Mouse (Mus musculus) neural tube, embryonic 11.5 days (tissue): ENCODE data around the gene Stx8. TPM values are rescaled to one million over a fixed set of nuclear protein-coding genes. Genes with fewer than 3 reads are reported as not detected.

Source experiments
- ATAC-seq: fragments of 200-750 bp; cut with Nextera tagmentation; 2 replicates; pipeline ENCODE4 v1.8.0; 2017; ENCODE audit warnings: moderate number of reproducible peaks, mild to moderate bottlenecking, moderate TSS enrichment, moderate library complexity; ENCODE audit not compliant: insufficient read depth, low FRiP score, low TSS enrichment
- DNase-seq: peaks from one replicate; pipeline ENCODE4 v3.0.0-alpha.2; 2015; ENCODE audit warnings: low spot score
- H3K27ac ChIP-seq: fragments of 300-500 bp; sonication (generic); 2 replicates; pipeline ENCODE4 v1.5.1; 2014; ENCODE audit warnings: low read depth, mild to moderate bottlenecking, low read length
- H3K27me3 ChIP-seq: fragments of 300-500 bp; sonication (generic); 2 replicates; pipeline ENCODE4 v1.6.1; 2014; ENCODE audit warnings: mild to moderate bottlenecking, low read length, mixed read lengths; ENCODE audit not compliant: control insufficient read depth, insufficient read depth
- H3K36me3 ChIP-seq: fragments of 300-500 bp; sonication (generic); 2 replicates; pipeline ENCODE4 v1.6.1; 2014; ENCODE audit warnings: mild to moderate bottlenecking, low read length, moderate library complexity, mixed read lengths; ENCODE audit not compliant: control insufficient read depth, insufficient read depth
- H3K4me1 ChIP-seq: fragments of 300-500 bp; sonication (generic); 2 replicates; pipeline ENCODE4 v1.6.1; 2014; ENCODE audit warnings: low read length, mixed read lengths; ENCODE audit not compliant: control insufficient read depth, insufficient read depth
- H3K4me2 ChIP-seq: fragments of 300-500 bp; sonication (generic); 2 replicates; pipeline ENCODE4 v1.6.1; 2014; ENCODE audit warnings: low read depth, mild to moderate bottlenecking, moderate library complexity
- H3K4me3 ChIP-seq: fragments of 300-500 bp; sonication (generic); 2 replicates; pipeline ENCODE4 v1.5.1; 2014; ENCODE audit warnings: low read depth, low read length
- H3K9ac ChIP-seq: fragments of 300-500 bp; sonication (generic); 2 replicates; pipeline ENCODE4 v1.6.1; 2014; ENCODE audit warnings: mild to moderate bottlenecking, low read length
- H3K9me3 ChIP-seq: fragments of 300-500 bp; sonication (generic); 2 replicates; pipeline ENCODE4 v1.6.1; 2016; ENCODE audit warnings: low read length; ENCODE audit not compliant: control insufficient read depth
- WGBS: fragments of 180-500 bp; shearing (Covaris S2); extraction: QIAGEN DNeasy Blood & Tissue Kit; methylation state at CpG from one replicate; pipeline ENCODE4 v1.1.7; 2014; 5-methylcytosine and 5-hydroxymethylcytosine counted together
- polyA plus RNA-seq: library from polyadenylated mRNA; unstranded; fragments of >200 nt; fragmentation: Nextera tagmentation; extraction: Ambion mirVana; gene quantifications from 2 replicates; pipeline ENCODE4 v1.2.1, GENCODE M21; 2014

Gene Stx8
- polyA plus RNA-seq, 1 experiment from 2014 or later, result 50.5 TPM

DNA sequence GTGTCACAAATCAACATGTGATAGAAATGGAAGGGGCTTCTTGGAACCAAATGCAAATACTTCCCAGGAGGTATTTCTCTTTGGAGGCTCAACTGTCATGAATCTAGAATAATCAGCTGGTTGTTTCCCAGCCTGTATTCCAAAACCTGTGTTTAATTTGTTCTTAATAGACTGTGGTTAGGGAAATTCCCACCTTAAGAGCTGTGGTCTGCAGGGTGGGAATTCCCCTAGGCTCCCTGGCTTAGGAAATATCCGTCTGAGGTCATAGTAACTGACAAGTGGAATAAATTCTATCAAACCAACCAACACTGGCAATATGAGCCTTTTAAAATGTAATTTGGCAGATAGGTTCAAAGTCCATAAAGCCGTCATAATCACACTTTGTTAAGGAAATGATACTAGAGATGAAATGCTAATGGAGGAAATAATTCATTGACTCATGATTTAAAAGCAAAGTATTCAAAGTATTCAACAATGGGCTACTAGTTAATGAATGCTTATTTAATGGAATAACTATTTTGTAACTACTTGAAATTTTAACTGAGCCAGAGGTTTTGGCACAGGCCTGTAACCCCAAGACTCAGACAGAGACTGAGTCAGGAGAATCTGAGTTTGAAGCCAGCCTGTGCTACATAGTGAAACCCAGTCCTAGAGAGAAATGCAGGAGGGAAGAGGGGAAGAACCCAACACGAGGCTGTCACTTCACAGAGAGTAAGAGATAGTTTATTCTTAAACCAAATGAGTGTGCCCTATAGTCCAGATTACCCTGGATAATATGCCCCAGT is 126.2 kb downstream of the Stx8 start:
- no peak for ATAC-seq
- Histone ChIP-seq H3K27me3 (no peaks in the 10 kb centered on the region), H3K4me2 (no peak overlapping the region), H3K9ac (no peak overlapping the region), H3K9me3 (no peaks in the 10 kb centered on the region), H3K27ac (no peak overlapping the region), H3K4me3 (no peak overlapping the region), H3K36me3 (no peaks in the 10 kb centered on the region), H3K4me1 (peaks cover 11% of the 10 kb centered on the region)
- no peak for DNase-seq
- WGBS, result 56% methylated on average over 3 of the region's 3 CpGs

DNA sequence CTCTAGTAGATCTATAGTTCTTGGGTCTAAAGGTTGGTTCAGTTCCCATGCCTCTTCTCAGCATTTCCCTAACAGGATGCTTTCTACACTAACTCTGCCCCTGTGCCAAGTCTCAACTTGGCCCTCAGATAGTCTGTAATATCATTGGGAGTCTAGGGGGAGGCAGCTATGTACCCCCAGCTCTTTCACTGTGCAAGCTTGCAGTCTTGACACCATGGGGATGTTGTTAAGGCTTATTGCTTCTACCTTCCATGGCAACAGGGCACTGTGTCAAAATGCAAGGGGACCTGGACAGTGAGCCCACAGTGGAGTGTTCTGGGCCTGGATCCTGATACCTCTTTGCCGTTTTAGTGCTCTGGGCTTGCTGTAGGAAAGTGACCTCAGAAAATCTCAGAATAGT is 135.6 kb downstream of the Stx8 start:
- no peak for ATAC-seq
- Histone ChIP-seq H3K4me3 (no peak overlapping the region), H3K4me2 (no peak overlapping the region), H3K9ac (no peak overlapping the region), H3K4me1 (no peaks in the 10 kb centered on the region), H3K36me3 (no peaks in the 10 kb centered on the region), H3K27ac (no peak overlapping the region), H3K9me3 (no peaks in the 10 kb centered on the region), H3K27me3 (no peaks in the 10 kb centered on the region)
- 100% methylated on average over 1 of the region's 1 CpGs for WGBS
- DNase-seq, result no peak

DNA sequence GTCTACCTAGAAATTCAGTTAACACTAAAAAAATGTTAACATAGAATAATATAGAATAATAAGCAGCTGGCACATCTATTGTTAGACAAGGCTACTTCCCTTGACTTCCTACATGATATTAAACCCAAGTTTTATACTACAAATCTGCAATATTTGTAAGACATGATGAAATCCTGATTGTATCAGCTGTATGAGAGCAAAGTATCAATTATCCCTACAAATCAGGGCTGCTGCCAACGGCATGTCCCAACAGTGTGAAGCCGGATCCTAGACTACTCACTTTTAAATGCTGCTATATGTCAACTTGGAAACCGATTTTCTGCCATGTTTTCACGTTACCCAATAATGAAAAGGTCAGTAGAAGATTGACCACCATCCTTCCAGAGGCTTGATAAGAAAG is 137.5 kb downstream of the Stx8 start:
- no peak overlapping the region for H3K27ac ChIP-seq
- no peak for DNase-seq
- H3K4me1 ChIP-seq, result no peaks in the 10 kb centered on the region
- 85% methylated on average over 4 of the region's 4 CpGs for WGBS
- no peak overlapping the region for H3K9ac ChIP-seq
- no peaks in the 10 kb centered on the region for H3K9me3 ChIP-seq
- no peaks in the 10 kb centered on the region for H3K36me3 ChIP-seq
- H3K27me3 ChIP-seq, result no peaks in the 10 kb centered on the region
- H3K4me2 ChIP-seq, result no peak overlapping the region
- no peak overlapping the region for H3K4me3 ChIP-seq
- no peak for ATAC-seq

DNA sequence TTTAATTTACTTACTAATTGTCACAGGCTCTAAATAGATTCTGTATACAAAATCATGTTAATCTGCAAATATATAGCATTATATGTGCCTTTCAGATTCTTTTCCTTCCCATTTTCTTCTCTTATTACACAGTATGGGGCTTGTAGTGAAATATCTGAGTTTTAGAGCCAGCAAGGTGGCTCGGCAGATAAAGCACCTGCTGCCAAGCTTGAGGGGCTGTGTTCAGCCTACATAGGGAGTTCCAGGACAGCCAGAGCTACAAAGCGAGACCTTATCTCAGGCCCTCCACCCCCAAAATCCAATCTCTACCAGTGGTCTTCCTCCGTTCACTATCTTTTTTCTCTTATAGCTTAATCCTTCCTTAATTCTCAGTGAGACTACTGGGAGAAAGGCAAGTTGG is 140.1 kb downstream of the Stx8 start:
- Histone ChIP-seq H3K9ac (no peak overlapping the region), H3K27me3 (no peaks in the 10 kb centered on the region), H3K9me3 (no peaks in the 10 kb centered on the region), H3K4me2 (no peak overlapping the region), H3K4me1 (no peaks in the 10 kb centered on the region), H3K4me3 (no peak overlapping the region), H3K36me3 (no peaks in the 10 kb centered on the region), H3K27ac (no peak overlapping the region)
- WGBS, result 88% methylated on average over 3 of the region's 3 CpGs
- ATAC-seq (no peak), DNase-seq (no peak)

DNA sequence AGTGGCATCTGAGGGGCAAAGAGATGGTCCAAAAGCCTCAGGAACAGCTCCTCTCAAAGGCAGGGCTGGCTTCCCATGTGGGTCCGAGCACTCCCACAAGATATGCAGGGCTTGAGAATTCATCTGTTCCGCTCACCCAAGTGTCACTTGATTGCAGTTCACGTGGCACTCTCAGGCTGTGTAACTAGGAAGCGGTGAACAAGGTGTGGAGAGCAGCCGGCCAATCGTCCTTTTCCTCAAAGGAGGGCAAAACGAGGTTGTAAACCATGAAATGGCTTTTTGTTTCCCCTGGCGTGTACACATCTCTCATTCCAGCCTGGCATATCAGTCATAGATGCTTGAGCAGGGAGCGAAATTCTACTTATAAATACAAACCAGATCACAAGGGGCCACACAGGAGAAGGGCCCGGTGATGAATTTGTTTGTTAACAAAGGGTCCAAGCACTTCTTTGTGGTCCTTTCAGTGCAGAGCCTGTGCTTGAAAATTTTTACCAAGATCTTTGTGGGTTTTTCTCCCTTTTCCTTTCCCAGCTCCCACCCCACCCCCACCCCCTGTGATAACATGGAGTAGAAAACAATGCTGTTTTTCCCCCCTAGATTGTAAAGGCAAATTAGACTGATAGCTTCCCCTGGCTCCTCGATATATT is 147.6 kb downstream of the Stx8 start:
- 23% methylated on average over 11 of the region's 11 CpGs for WGBS

DNA sequence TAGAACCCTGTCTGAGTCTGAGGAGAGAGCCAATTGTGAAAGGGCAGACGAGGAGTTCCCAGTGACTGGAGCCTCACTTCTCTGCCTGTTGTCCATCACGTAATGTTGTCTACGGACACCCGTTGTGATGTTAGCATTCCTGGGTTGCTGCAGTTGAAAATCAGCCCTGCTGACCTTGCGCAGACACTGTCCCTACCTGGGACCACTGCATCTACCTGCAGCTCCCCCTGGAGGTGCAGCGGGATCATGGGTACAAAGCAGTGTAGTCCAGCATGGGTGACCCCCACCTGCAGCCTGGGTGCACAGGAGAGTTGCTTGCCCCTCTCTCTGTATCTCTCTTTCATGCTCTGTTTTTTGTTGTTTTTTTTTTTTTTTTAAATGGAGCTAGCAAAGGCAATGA is 148.2 kb downstream of the Stx8 start:
- Histone ChIP-seq H3K4me2 (no peak overlapping the region), H3K9me3 (no peaks in the 10 kb centered on the region), H3K9ac (no peak overlapping the region), H3K27me3 (no peaks in the 10 kb centered on the region), H3K4me1 (peaks cover 3% of the 10 kb centered on the region), H3K4me3 (no peak overlapping the region), H3K27ac (peak overlapping the region; percentile 23; the same call in 1 of the 2 replicates), H3K36me3 (no peaks in the 10 kb centered on the region)
- WGBS, result 21% methylated on average over 6 of the region's 6 CpGs
- no peak for DNase-seq
- no peak for ATAC-seq

More for the DNA sequence above, 147.6 kb downstream of the Stx8 start:
- Histone ChIP-seq H3K4me2 (no peak overlapping the region), H3K9ac (no peak overlapping the region), H3K27me3 (no peaks in the 10 kb centered on the region), H3K27ac (peak overlapping the region; percentile 23; the same call in 1 of the 2 replicates), H3K36me3 (no peaks in the 10 kb centered on the region), H3K9me3 (no peaks in the 10 kb centered on the region), H3K4me3 (no peak overlapping the region), H3K4me1 (peaks cover 3% of the 10 kb centered on the region)
- ATAC-seq (no peak), DNase-seq (peak; percentile 38)

DNA sequence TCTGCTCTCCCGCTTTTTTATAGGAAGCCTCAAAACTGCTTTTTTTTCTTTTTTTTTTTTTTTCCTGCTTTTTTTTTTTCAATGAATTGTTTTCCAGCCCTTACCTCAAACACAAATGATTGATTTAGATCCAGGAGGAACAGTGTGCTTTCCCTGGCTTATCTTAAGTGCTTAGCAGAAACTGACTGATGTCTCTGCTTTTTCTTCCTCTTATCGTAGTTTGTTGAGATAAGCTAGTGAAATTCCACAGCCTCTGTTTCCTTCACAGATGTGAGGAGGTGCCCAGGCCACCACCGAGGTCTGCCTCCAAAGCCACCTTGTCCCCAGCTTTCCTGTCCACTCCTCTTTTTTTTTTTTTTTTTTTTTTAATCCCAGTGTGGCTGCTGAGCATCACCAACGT is 150.2 kb downstream of the Stx8 start:
- Histone ChIP-seq H3K27me3 (no peaks in the 10 kb centered on the region), H3K4me3 (no peak overlapping the region), H3K4me1 (peaks cover 7% of the 10 kb centered on the region), H3K9me3 (no peaks in the 10 kb centered on the region), H3K36me3 (no peaks in the 10 kb centered on the region), H3K27ac (no peak overlapping the region), H3K4me2 (no peak overlapping the region), H3K9ac (no peak overlapping the region)
- DNase-seq, result no peak
- ATAC-seq, result no peak
- 71% methylated on average over 4 of the region's 4 CpGs for WGBS

DNA sequence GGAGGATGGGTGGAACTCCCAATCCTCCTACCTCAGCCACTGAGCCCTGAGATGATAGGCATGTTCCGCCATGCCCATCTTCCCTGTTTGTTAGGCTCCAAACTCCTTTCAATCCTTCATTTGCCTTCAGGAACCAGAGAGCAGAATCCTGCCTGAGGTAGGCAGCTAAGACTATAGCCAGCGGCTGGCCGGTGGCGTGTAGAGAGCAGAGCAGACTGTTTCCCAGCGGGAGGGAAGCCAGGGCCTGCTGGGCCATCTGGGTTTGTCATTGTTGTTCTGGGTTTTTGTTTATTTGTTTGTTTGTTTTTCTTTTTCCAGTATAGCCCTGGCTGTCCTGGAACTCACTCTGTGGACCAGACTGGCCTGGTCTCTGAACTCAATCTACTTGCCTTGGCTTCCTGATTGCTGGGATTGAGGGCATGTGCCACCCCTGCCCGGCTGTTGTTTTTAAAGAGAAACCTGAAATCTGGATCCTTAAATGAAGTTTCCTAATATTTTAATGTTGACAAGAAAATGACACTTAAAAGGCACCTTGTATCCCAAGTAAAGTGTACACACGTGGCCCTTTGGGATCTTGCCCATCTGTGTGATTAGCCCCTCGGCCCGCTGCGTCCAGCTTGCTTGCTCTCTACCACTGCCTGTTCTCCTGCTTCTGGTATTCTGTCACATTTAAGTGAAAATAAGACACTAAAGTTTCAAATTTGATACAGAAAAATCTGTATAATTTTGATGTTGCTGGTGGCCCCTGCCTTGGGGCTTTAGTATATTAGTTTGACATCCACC is 152.1 kb downstream of the Stx8 start:
- no peak overlapping the region for H3K4me3 ChIP-seq
- H3K4me2 ChIP-seq, result no peak overlapping the region
- no peak overlapping the region for H3K27ac ChIP-seq
- WGBS, result 85% methylated on average over 10 of the region's 10 CpGs
- peaks cover 9% of the 10 kb centered on the region for H3K4me1 ChIP-seq
- no peaks in the 10 kb centered on the region for H3K27me3 ChIP-seq
- H3K9me3 ChIP-seq, result no peaks in the 10 kb centered on the region
- H3K36me3 ChIP-seq, result no peaks in the 10 kb centered on the region
- DNase-seq (no peak), ATAC-seq (no peak)
- no peak overlapping the region for H3K9ac ChIP-seq
